Mouse (Mus musculus) embryo, embryonic 11.5 days (tissue): Measurements from ENCODE around the gene Hoxc6.

Experiments
- DNase-seq: peaks from one replicate; pipeline ENCODE4 v3.0.0-alpha.2; 2012; ENCODE audit warnings: low read depth, low spot score

The Hoxc6 gene

GRCm38 (mm10) chr15:102967511-102968397 is 30.3 kb upstream of the Hoxc6 start:
- no peak for DNase-seq

GRCm38 (mm10) chr15:102969296-102969695 is 28.8 kb upstream of the Hoxc6 start:
- no peak for DNase-seq

- no peak for DNase-seq
These were observed 27.3 kb upstream of the Hoxc6 start for GRCm38 (mm10) chr15:102970740-102971139.

- DNase-seq = no peak
These were observed 25.8 kb upstream of the Hoxc6 start for GRCm38 (mm10) chr15:102972254-102972653.

GRCm38 (mm10) chr15:102972753-102973152 is 25.3 kb upstream of the Hoxc6 start:
- DNase-seq = no peak

- DNase-seq = no peak
These were observed 23.0 kb upstream of the Hoxc6 start for GRCm38 (mm10) chr15:102975034-102975433.

DNA sequence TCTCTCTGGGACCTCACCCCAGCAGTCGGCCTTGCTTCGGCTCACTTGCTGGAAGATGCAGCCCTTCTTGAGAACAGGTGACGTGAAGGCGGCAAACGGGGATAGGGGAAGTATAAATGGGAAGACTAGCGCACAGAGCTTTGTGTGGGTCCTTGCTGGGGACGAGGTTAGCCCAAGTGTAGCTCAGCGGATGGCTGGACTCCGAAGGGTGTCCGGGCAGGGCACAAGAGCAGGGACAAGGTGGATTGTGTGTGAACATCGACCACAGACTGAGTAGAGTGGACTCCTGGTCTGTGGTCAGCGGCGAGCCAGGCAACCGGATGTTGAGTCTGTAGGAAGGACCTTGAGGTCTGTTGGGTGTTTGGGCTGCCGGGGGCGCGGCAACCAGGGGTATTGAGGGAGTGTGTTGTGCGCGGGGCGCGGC is 22.4 kb upstream of the Hoxc6 start:
- no peak for DNase-seq

DNA sequence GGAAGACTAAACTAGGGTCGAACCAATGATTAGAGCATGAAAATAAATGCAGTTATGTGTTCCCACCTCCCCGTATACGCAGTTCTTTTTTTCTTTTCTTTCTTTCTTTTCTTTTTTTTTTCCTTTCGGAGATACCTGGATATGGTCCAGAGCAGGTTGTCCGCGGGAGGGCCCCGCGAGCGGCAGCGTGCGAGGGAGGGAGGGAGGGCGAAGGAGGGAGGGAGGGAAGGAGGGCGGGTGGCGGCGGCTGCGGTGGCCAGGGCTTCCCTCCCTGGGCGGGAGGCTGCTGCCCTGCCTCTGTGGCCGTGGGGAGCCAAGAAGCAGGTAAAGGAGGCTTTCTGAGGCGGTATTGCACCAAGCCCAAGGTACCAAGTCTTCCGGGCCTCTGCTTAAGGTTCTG is 21.9 kb upstream of the Hoxc6 start, which contains the start of gene Hoxc9:
TSS of gene Hoxc9 (plus strand) at position 269 of the 400 bp plus-strand sequence.
- no peak for DNase-seq

- DNase-seq = no peak
These were observed 21.2 kb upstream of the Hoxc6 start for GRCm38 (mm10) chr15:102976631-102977422.

GRCm38 (mm10) chr15:102977423-102977974 is 20.6 kb upstream of the Hoxc6 start:
- DNase-seq = no peak

- no peak for DNase-seq
These were observed 19.2 kb upstream of the Hoxc6 start for GRCm38 (mm10) chr15:102978615-102979515.

DNA sequence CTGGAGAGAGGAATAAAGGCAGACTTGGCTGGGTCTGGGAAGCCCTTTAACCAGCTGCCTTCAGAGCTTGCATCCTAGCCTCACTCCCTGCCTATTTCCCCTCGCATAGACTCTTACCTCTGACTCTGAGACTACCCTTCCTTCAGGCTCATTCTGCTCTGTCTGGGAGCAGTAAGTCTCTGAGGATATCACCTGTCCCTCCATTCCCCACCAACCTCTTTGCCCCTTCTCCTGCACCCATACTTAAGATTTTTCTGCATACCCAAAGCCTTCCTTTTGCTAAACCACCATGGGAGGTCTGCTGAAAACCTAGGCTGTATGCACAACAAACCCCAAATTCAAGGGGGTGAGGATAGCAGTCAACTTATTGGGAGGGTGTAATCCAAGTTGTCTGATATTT is 18.1 kb upstream of the Hoxc6 start:
- no peak for DNase-seq

DNA sequence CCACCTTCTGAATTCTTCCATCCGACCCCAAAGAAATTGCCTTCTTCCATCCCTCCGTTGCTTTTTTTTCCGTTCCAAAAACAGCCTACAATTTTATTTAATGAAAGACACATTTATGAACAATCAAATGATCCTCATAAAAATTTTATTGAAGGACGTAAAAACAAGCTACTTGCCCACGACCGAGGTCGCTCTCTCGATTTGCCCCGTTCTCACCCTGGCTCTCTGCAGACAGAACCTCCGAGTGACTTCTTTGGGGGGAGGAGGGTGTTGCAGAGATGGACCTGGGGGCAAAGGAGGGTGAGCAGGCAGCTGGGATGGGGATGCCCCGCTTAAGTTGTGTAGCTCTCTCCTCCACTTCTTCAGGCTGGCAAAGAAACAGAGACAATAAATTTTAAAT is 17.7 kb upstream of the Hoxc6 start:
- no peak for DNase-seq

DNA sequence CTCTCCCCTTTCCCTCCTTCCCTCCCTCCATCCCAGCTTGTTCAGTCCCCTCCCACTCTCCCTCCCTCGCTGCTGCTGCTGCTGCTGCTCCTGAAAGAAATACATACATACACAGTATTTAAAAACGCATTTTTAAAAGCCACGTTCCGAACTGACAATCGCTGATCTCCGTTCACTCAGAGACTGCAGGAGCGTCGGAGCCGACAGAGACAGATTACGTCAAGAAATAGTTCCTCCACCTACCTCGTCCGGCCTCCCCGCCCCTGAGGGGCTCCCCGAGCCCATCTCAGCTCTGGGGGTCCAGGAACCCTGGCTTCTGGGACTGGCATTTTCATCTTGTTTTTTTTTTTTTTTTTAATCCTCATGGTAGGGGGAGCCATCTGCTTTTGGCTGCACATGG is 17.1 kb upstream of the Hoxc6 start:
- DNase-seq = no peak

GRCm38 (mm10) chr15:102981379-102982288 is 16.4 kb upstream of the Hoxc6 start:
- DNase-seq = peak; percentile 66

DNA sequence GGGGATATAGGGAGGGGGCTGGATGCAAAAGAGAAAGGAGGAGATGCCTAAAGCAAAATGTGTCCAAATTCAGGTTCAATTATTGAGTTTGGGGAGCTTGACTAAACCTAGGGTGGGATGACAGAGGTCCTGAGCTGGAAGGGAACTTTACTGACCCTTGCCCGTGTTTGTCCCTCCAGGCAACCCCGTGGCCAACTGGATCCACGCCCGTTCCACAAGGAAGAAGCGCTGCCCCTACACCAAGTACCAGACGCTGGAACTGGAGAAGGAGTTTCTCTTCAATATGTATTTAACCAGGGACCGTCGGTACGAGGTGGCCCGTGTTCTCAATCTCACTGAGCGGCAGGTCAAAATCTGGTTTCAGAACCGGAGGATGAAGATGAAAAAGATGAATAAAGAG is 14.3 kb upstream of the Hoxc6 start:
- no peak for DNase-seq

GRCm38 (mm10) chr15:102984521-102984920 is 13.5 kb upstream of the Hoxc6 start:
- no peak for DNase-seq

- DNase-seq = no peak
These were observed 13.1 kb upstream of the Hoxc6 start for GRCm38 (mm10) chr15:102984925-102985324.

DNA sequence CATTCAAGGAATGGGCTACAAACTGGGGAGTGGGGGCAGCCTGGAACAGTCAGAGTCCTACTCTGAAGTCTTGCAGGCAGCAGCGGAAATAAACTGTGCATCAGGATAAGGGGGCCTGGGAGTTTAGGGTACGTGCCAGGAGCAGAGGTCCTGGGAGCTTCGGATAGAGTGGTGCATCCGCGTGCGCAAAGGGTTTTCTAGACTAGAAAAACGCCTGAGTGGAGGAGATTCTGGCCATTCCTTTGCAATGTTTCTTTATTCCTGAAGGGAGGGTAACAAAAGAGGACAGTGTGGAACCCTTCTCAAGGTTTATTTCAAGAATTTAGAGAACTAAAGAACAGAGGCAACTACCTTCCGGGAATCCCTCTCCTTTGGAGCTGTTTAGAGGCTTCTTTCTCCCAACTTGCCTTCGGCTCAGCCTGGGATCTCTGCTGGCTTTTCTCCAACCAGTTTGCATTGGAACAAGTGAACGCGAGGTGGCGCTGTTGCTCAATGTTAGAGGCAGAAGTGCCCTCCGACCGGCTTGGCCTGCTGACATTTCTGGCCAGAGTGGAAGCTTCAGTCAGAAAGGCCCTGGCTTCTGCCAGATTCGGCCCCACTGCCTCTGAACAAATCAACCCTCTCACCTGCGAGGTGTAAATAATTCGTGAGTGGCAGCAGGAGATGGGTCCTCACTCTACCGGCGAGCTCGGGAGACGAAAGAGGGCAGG is 10.8 kb upstream of the Hoxc6 start:
- peak; percentile 89 for DNase-seq

DNA sequence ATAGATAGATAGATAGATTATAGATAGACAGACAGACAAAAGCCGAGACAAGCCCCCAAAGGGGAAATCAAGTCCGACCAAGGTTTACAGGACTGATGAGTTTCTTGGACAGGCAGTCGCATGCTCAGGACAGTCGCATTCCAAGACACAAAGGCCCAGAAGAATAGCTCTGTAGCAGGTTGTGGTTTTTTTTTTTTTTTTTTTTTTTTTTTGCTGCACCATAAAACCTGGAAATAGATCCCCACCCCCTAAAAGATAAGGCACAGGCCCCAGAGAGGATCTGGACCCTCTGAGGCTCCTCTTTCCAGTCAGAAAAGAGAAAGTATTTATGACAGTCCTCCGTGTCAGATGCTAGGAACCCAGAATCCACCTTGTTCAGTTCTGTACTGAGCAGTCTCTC is 10.0 kb upstream of the Hoxc6 start:
- no peak for DNase-seq
